Mouse (Mus musculus): ENCODE results near the gene Ptp4a2. TPM values are rescaled to one million over a fixed set of nuclear protein-coding genes. Genes with fewer than 3 reads are reported as not detected.
"Not testable (repeated sequence)": the region's sequence is repeated elsewhere in the genome, so short reads cannot be mapped to it uniquely, and the experiment has no call there.

The Ptp4a2 gene
- polyA plus RNA-seq, 1 experiment from 2014 or later = 315 TPM

- Histone ChIP-seq H3K4me3 (ENCODE audit: low read depth, low read length) (no peak overlapping the region), H3K4me2 (ENCODE audit: low read depth, severe bottlenecking) (no peak overlapping the region), H3K27me3 (ENCODE audit: control insufficient read depth, insufficient read depth, low read length) (no peaks in the 10 kb centered on the region), H3K4me1 (ENCODE audit: control insufficient read depth, insufficient read depth, low read length) (no peaks in the 10 kb centered on the region), H3K9ac (ENCODE audit: low read length) (no peak overlapping the region), H3K9me3 (ENCODE audit: control insufficient read depth, low read length) (no peaks in the 10 kb centered on the region), H3K36me3 (ENCODE audit: control insufficient read depth, insufficient read depth, low read length) (no peaks in the 10 kb centered on the region), H3K27ac (replicated peaks; ENCODE audit: low read depth, low read length) (no peak overlapping the region)
- 87% methylated on average over 8 of the region's 8 CpGs for WGBS
- DNase-seq (ENCODE audit: low spot score) (no peak), ATAC-seq (ENCODE audit: insufficient number of reproducible peaks, low FRiP score, low TSS enrichment, low read depth) (no peak)
These were observed 50.4 kb downstream of the Ptp4a2 start for GRCm38 (mm10) chr4:129861400-129861799.

GRCm38 (mm10) chr4:129862357-129862756 lies 51.3 kb downstream of the Ptp4a2 start:
- Histone ChIP-seq H3K27me3 (ENCODE audit: control insufficient read depth, insufficient read depth, low read length) (no peaks in the 10 kb centered on the region), H3K9ac (ENCODE audit: low read length) (no peak overlapping the region), H3K4me3 (ENCODE audit: low read depth, low read length) (no peak overlapping the region), H3K27ac (replicated peaks; ENCODE audit: low read depth, low read length) (no peak overlapping the region), H3K4me1 (ENCODE audit: control insufficient read depth, insufficient read depth, low read length) (no peaks in the 10 kb centered on the region), H3K4me2 (ENCODE audit: low read depth, severe bottlenecking) (no peak overlapping the region), H3K36me3 (ENCODE audit: control insufficient read depth, insufficient read depth, low read length) (no peaks in the 10 kb centered on the region), H3K9me3 (ENCODE audit: control insufficient read depth, low read length) (no peaks in the 10 kb centered on the region)
- WGBS = 89% methylated on average over 3 of the region's 3 CpGs
- DNase-seq (ENCODE audit: low spot score) (no peak), ATAC-seq (ENCODE audit: insufficient number of reproducible peaks, low FRiP score, low TSS enrichment, low read depth) (no peak)

- H3K9ac ChIP-seq (ENCODE audit: low read length); ATAC-seq (ENCODE audit: insufficient number of reproducible peaks, low FRiP score, low TSS enrichment, low read depth); H3K4me2 ChIP-seq (ENCODE audit: low read depth, severe bottlenecking); H3K9me3 ChIP-seq (ENCODE audit: control insufficient read depth, low read length); H3K4me3 ChIP-seq (ENCODE audit: low read depth, low read length); H3K27me3 ChIP-seq (ENCODE audit: control insufficient read depth, insufficient read depth, low read length); DNase-seq (ENCODE audit: low spot score); H3K36me3 ChIP-seq (ENCODE audit: control insufficient read depth, insufficient read depth, low read length); H3K4me1 ChIP-seq (ENCODE audit: control insufficient read depth, insufficient read depth, low read length); H3K27ac ChIP-seq (replicated peaks; ENCODE audit: low read depth, low read length): not testable (repeated sequence)
- 99% methylated on average over 5 of the region's 5 CpGs for WGBS
These were observed 55.2 kb downstream of the Ptp4a2 start for GRCm38 (mm10) chr4:129866171-129866570.

GRCm38 (mm10) chr4:129868211-129868610 lies 57.2 kb downstream of the Ptp4a2 start:
- Histone ChIP-seq H3K36me3 (ENCODE audit: control insufficient read depth, insufficient read depth, low read length) (no peaks in the 10 kb centered on the region), H3K4me3 (ENCODE audit: low read depth, low read length) (no peak overlapping the region), H3K4me2 (ENCODE audit: low read depth, severe bottlenecking) (no peak overlapping the region), H3K9me3 (ENCODE audit: control insufficient read depth, low read length) (no peaks in the 10 kb centered on the region), H3K9ac (ENCODE audit: low read length) (no peak overlapping the region), H3K27me3 (ENCODE audit: control insufficient read depth, insufficient read depth, low read length) (no peaks in the 10 kb centered on the region), H3K4me1 (ENCODE audit: control insufficient read depth, insufficient read depth, low read length) (no peaks in the 10 kb centered on the region), H3K27ac (replicated peaks; ENCODE audit: low read depth, low read length) (no peak overlapping the region)
- WGBS = 59% methylated on average over 6 of the region's 6 CpGs
- DNase-seq (ENCODE audit: low spot score) (no peak), ATAC-seq (ENCODE audit: insufficient number of reproducible peaks, low FRiP score, low TSS enrichment, low read depth) (no peak)

GRCm38 (mm10) chr4:129870483-129870882 lies 59.5 kb downstream of the Ptp4a2 start:
- Histone ChIP-seq H3K4me1 (ENCODE audit: control insufficient read depth, insufficient read depth, low read length) (no peaks in the 10 kb centered on the region), H3K9ac (ENCODE audit: low read length) (no peak overlapping the region), H3K36me3 (ENCODE audit: control insufficient read depth, insufficient read depth, low read length) (no peaks in the 10 kb centered on the region), H3K9me3 (ENCODE audit: control insufficient read depth, low read length) (no peaks in the 10 kb centered on the region), H3K27ac (replicated peaks; ENCODE audit: low read depth, low read length) (no peak overlapping the region), H3K4me3 (ENCODE audit: low read depth, low read length) (no peak overlapping the region), H3K4me2 (ENCODE audit: low read depth, severe bottlenecking) (no peak overlapping the region), H3K27me3 (ENCODE audit: control insufficient read depth, insufficient read depth, low read length) (no peaks in the 10 kb centered on the region)
- ATAC-seq (ENCODE audit: insufficient number of reproducible peaks, low FRiP score, low TSS enrichment, low read depth) = no peak
- WGBS = 79% methylated on average over 6 of the region's 6 CpGs
- no peak for DNase-seq (ENCODE audit: low spot score)

- H3K4me3 ChIP-seq (ENCODE audit: low read depth, low read length) = no peak overlapping the region
- H3K27ac ChIP-seq (replicated peaks; ENCODE audit: low read depth, low read length) = no peak overlapping the region
- no peaks in the 10 kb centered on the region for H3K9me3 ChIP-seq (ENCODE audit: control insufficient read depth, low read length)
- H3K27me3 ChIP-seq (ENCODE audit: control insufficient read depth, insufficient read depth, low read length) = no peaks in the 10 kb centered on the region
- no peak overlapping the region for H3K9ac ChIP-seq (ENCODE audit: low read length)
- H3K4me1 ChIP-seq (ENCODE audit: control insufficient read depth, insufficient read depth, low read length) = no peaks in the 10 kb centered on the region; the same call in 1 of the 2 replicates
- no peak for ATAC-seq (ENCODE audit: insufficient number of reproducible peaks, low FRiP score, low TSS enrichment, low read depth)
- 92% methylated on average over 9 of the region's 9 CpGs for WGBS
- no peak for DNase-seq (ENCODE audit: low spot score)
- H3K36me3 ChIP-seq (ENCODE audit: control insufficient read depth, insufficient read depth, low read length) = no peaks in the 10 kb centered on the region
- H3K4me2 ChIP-seq (ENCODE audit: low read depth, severe bottlenecking) = no peak overlapping the region
These were observed 61.4 kb downstream of the Ptp4a2 start for GRCm38 (mm10) chr4:129872376-129872922.

- WGBS = 83% methylated on average over 10 of the region's 10 CpGs
- H3K9ac ChIP-seq (ENCODE audit: low read length) = no peak overlapping the region
- no peak for ATAC-seq (ENCODE audit: insufficient number of reproducible peaks, low FRiP score, low TSS enrichment, low read depth)
These were observed 63.8 kb downstream of the Ptp4a2 start for GRCm38 (mm10) chr4:129874805-129875204.

GRCm38 (mm10) chr4:129875406-129875805 lies 64.4 kb downstream of the Ptp4a2 start:
- DNase-seq (ENCODE audit: low spot score) (no peak), ATAC-seq (ENCODE audit: insufficient number of reproducible peaks, low FRiP score, low TSS enrichment, low read depth) (no peak)
- Histone ChIP-seq H3K36me3 (ENCODE audit: control insufficient read depth, insufficient read depth, low read length) (no peaks in the 10 kb centered on the region), H3K9ac (ENCODE audit: low read length) (no peak overlapping the region), H3K4me2 (ENCODE audit: low read depth, severe bottlenecking) (no peak overlapping the region), H3K4me1 (ENCODE audit: control insufficient read depth, insufficient read depth, low read length) (no peaks in the 10 kb centered on the region; the same call in 1 of the 2 replicates), H3K27ac (replicated peaks; ENCODE audit: low read depth, low read length) (no peak overlapping the region), H3K4me3 (ENCODE audit: low read depth, low read length) (no peak overlapping the region), H3K27me3 (ENCODE audit: control insufficient read depth, insufficient read depth, low read length) (no peaks in the 10 kb centered on the region), H3K9me3 (ENCODE audit: control insufficient read depth, low read length) (no peaks in the 10 kb centered on the region)
- 83% methylated on average over 11 of the region's 11 CpGs for WGBS

More at GRCm38 (mm10) chr4:129874805-129875204, 63.8 kb downstream of the Ptp4a2 start:
- Histone ChIP-seq H3K4me3 (ENCODE audit: low read depth, low read length) (no peak overlapping the region), H3K27ac (replicated peaks; ENCODE audit: low read depth, low read length) (no peak overlapping the region), H3K4me2 (ENCODE audit: low read depth, severe bottlenecking) (no peak overlapping the region), H3K36me3 (ENCODE audit: control insufficient read depth, insufficient read depth, low read length) (no peaks in the 10 kb centered on the region), H3K4me1 (ENCODE audit: control insufficient read depth, insufficient read depth, low read length) (no peaks in the 10 kb centered on the region; the same call in 1 of the 2 replicates), H3K9me3 (ENCODE audit: control insufficient read depth, low read length) (no peaks in the 10 kb centered on the region), H3K27me3 (ENCODE audit: control insufficient read depth, insufficient read depth, low read length) (no peaks in the 10 kb centered on the region)
- no peak for DNase-seq (ENCODE audit: low spot score)
